Mouse (Mus musculus) thymus, adult 2 months (tissue): ENCODE results near the gene Igf1r.

ENCODE experiments used
- CTCF ChIP-seq: fragments of 200-500 bp; IDR thresholded peaks from 2 replicates; pipeline ENCODE4 v1.5.1; 2012; ENCODE audit warnings: mild to moderate bottlenecking, control low read depth, low read length, moderate library complexity, borderline replicate concordance; ENCODE audit not compliant: control insufficient read depth, poor library complexity, insufficient read depth; ENCODE audit errors: extremely low read depth
- POLR2A ChIP-seq: fragments of 200-500 bp; IDR thresholded peaks from 2 replicates; pipeline ENCODE4 v1.6.1; 2012; ENCODE audit warnings: mild to moderate bottlenecking, low read length, control low read depth, moderate library complexity; ENCODE audit not compliant: control insufficient read depth, poor library complexity, insufficient read depth; ENCODE audit errors: extremely low read depth

GRCm38 (mm10) chr7:68221677-68222230 lies 269.1 kb downstream of the Igf1r start:
- no peak for TF ChIP-seq CTCF
- TF ChIP-seq POLR2A, result no peak
